In the genomic region with DNA sequence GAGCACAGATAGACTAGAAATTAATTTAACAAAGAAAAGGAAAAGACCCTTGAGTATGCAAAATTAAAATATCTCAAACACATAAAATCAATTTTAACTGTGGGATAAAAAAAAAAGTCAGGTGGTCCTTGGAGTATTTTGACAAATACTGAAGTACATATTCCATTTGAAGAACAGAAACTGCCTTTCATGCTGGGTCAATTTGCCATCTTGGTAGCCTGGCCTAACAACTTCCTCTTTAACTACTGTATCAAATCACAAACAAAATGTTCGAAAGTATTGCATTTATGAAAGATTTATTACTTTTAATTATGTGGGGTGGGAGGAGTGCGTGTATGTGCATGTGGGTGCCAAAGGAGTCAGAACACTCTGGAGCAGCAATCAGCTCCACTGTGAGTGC, we compare ENCODE assay signal across 22 mouse cellular contexts.
DNase-seq lines count a peak whose midpoint lies in the region; ATAC-seq and TF ChIP-seq lines count a peak whose summit lies in the region.
"Had no signal": no experiment of that assay in that cellular context is flagged by ENCODE, and none has a peak within 500 bp of the region (broad histone marks: within the 10 kb centered on the region; RNA-seq: fewer than 3 reads in every experiment).

No protein-coding gene starts in this region.

- TF ChIP-seq CTCF in forebrain, postnatal 0 days (IDR thresholded peaks at IDR 0.05; ENCODE audit: low read depth) = no peak

- H3K9ac ChIP-seq in forebrain, postnatal 0 days = no peak overlapping the region
- H3K9ac ChIP-seq: embryonic facial prominence, embryonic 13.5 days; embryonic facial prominence, embryonic 15.5 days; forebrain, embryonic 12.5 days had no signal

- no peaks in the 10 kb centered on the region for H3K9me3 ChIP-seq in forebrain, postnatal 0 days (ENCODE audit: low read length)
- H3K9me3 ChIP-seq: embryonic facial prominence, embryonic 13.5 days; embryonic facial prominence, embryonic 15.5 days; forebrain, embryonic 10.5 days; forebrain, embryonic 12.5 days had no signal

- H3K36me3 ChIP-seq in splenic B cell, adult 2 months (ENCODE audit: control insufficient read depth, insufficient read depth, low read length, poor library complexity, severe bottlenecking) = no peaks in the 10 kb centered on the region
- H3K36me3 ChIP-seq in forebrain, postnatal 0 days (ENCODE audit: insufficient read depth) = no peaks in the 10 kb centered on the region

- no peaks in the 10 kb centered on the region for H3K4me1 ChIP-seq in forebrain, postnatal 0 days (ENCODE audit: insufficient read depth)
- H3K4me1 ChIP-seq: embryonic facial prominence, embryonic 13.5 days; embryonic facial prominence, embryonic 15.5 days; forebrain, embryonic 10.5 days; forebrain, embryonic 12.5 days had no signal

- DNase-seq in A20 (ENCODE audit: low read depth, low spot score) (peak; percentile 77), liver (no peak)
- DNase-seq in splenic B cell, adult 2 months (ENCODE audit: low read depth, low spot score) = peak; percentile 29
- no peak for DNase-seq in urinary bladder, postnatal 36 days (ENCODE audit: low spot score in 2 of 2)
- no peak for DNase-seq in forebrain, postnatal 0 days
- DNase-seq: adrenal gland, adult 2 months; adrenal gland, postnatal 14 days; adrenal gland, postnatal 36 days; cerebellum, adult 11-12 months; cerebellum, adult 2 months; cerebellum, adult 9-10 months; cerebellum, postnatal 10 days; cerebellum, postnatal 25 days; embryo, embryonic 11 days had no signal

- WGBS in forebrain, postnatal 0 days = 95% methylated on average over 2 of the region's 2 CpGs

- ATAC-seq in common myeloid progenitor, adult 5-6 weeks (replicated peaks; ENCODE audit: low read depth, poor library complexity, severe bottlenecking) = 0 out of 2 replicates have a peak, but pooled peaks have one; percentile 25
- peak; percentile 87 for ATAC-seq in megakaryocyte, adult 5-6 weeks (ENCODE audit: poor library complexity, severe bottlenecking)
- no peak for ATAC-seq in forebrain, postnatal 0 days
- ATAC-seq: forebrain, embryonic 14.5 days had no signal

- H3K4me2 ChIP-seq in forebrain, postnatal 0 days (ENCODE audit: low read depth) = no peak overlapping the region
- H3K4me2 ChIP-seq: embryonic facial prominence, embryonic 13.5 days; embryonic facial prominence, embryonic 15.5 days; forebrain, embryonic 12.5 days had no signal

- H3K27me3 ChIP-seq in splenic B cell, adult 2 months (ENCODE audit: control insufficient read depth, insufficient read depth, low read length, poor library complexity, severe bottlenecking) = no peaks in the 10 kb centered on the region
- H3K27me3 ChIP-seq in forebrain, postnatal 0 days (ENCODE audit: insufficient read depth, low read length) = no peaks in the 10 kb centered on the region
- H3K27me3 ChIP-seq: embryonic facial prominence, embryonic 13.5 days; embryonic facial prominence, embryonic 15.5 days; forebrain, embryonic 12.5 days had no signal

- no peak overlapping the region for H3K27ac ChIP-seq in forebrain, postnatal 0 days (ENCODE audit: low read depth, low read length)
- H3K27ac ChIP-seq: embryonic facial prominence, embryonic 13.5 days; embryonic facial prominence, embryonic 15.5 days; forebrain, embryonic 10.5 days; forebrain, embryonic 12.5 days had no signal

- H3K4me3 ChIP-seq in forebrain, postnatal 0 days (ENCODE audit: low read depth, low read length) = no peak overlapping the region
- H3K4me3 ChIP-seq: embryonic facial prominence, embryonic 13.5 days; embryonic facial prominence, embryonic 15.5 days; erythroblast, embryonic 14.5 days; forebrain, embryonic 10.5 days; forebrain, embryonic 12.5 days had no signal

Comparison
In these comparisons a context has a peak if more than half of its experiments do, and no peak if none do; other contexts are left out.
1. DNase-seq: peak in A20 (single experiment) and splenic B cell, adult 2 months (single experiment); none in liver (single experiment), urinary bladder, postnatal 36 days (0 of 2) and forebrain, postnatal 0 days (single experiment).